Mouse (Mus musculus): Measurements from ENCODE around the gene Smagp. TPM values are rescaled to one million over a fixed set of nuclear protein-coding genes. Genes with fewer than 3 reads are reported as not detected.

Gene Smagp
- 75.2 and 110 TPM in 2 replicates for polyA plus RNA-seq (2012; ENCODE audit: low replicate concordance)

GRCm38 (mm10) chr15:100636700-100637501 is at the start of gene Smagp:
Smagp (minus strand) TSS chr15:100636940.

DNA sequence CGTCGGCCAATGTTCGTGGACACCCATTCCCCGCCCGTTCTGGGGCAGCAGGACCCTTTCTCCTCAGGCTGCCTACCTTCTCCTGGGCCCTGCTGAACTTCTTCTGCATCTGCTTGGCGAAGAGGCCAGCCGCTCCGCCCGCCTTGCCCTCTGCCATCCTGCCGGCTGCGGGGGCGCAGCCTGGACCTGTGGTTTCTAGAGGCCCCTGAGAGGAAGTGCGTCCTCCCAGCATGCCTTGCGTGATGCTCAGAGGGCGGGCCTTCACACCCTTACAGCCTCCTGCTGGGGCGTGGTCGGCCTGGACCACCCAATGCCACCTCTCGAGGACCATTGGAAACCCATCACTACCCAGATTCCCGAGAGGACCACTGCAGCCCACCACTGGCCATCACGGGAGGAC is 32.6 kb upstream of the Smagp start, which contains the start of gene Bin2:
Gene Bin2, minus strand, starts transcription at position 217 of the 400 bp plus-strand sequence.

DNA sequence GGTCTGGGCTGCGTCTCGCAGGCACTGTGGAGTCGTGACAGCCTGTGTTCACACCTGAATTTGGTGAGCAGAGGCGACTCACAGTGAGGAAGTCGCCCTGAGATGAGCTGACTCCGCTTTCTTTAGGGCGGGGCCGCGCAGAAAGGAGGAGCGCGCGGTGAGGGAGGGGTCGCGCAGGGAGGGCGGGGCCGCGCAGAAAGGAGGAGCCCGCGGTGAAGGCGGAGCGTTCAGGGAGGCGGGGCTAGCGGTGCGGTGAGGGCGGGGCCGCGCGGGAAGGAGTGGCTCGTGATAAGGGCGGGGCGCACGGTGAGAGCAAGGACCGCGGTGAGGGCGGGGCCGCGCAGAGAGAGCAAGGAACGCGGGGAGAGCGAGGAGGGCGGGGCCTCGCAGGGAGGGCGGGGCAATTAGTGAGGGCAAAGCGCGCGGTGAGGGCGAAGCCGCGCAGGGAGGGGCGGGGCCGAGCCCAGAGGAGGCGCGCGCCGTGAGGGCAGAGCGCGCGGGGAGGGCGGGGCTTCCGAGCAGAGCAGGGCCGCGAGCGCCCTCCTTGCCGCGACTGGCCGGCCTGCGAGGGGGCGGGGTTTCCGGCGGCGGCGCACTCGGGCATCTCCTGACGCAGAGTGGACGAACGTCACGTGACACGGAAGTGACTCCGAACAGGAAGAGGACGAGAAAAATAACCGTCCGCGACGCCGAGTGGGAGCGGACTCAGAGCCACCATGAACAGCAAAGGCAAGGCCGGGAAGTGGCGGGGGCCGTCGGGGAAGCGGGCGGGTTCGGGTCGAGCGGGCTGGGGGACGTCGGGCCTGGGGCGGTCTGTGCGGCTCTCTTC is 21.5 kb downstream of the Smagp start, which contains the start of gene Dazap2:
Gene Dazap2, plus strand, starts transcription at position 354 of the 829 bp plus-strand sequence.

GRCm38 (mm10) chr15:100599276-100600046 is 37.3 kb downstream of the Smagp start, which contains the start of gene Pou6f1:
Pou6f1 (minus strand) TSS chr15:100599984.

Other genes starting within 250 kb of the Smagp start
- gene Gm5475, start 214.8 kb downstream of the Smagp start, polyA plus RNA-seq (2012; ENCODE audit: low replicate concordance), result 0.05 TPM in 1 of 2 replicates, not detected in the other
- 2.2 and 3.5 TPM in 2 replicates for gene Slc11a2, start 211.9 kb downstream of the Smagp start, polyA plus RNA-seq (2012; ENCODE audit: low replicate concordance)
- gene Letmd1, start 167.9 kb downstream of the Smagp start, polyA plus RNA-seq (2012; ENCODE audit: low replicate concordance), result 13.1 and 38.6 TPM in 2 replicates
- 1.7 and 2.5 TPM in 2 replicates for gene Csrnp2, start 141.5 kb downstream of the Smagp start, polyA plus RNA-seq (2012; ENCODE audit: low replicate concordance)
- gene Tfcp2, start 84.9 kb downstream of the Smagp start, polyA plus RNA-seq (2012; ENCODE audit: low replicate concordance), result 3.1 and 3.6 TPM in 2 replicates
- gene Pou6f1, start 37.0 kb downstream of the Smagp start, polyA plus RNA-seq (2012; ENCODE audit: low replicate concordance), result 86.9 and 151 TPM in 2 replicates
- gene Dazap2, start 21.6 kb downstream of the Smagp start, polyA plus RNA-seq (2012; ENCODE audit: low replicate concordance), result 74.0 and 97.2 TPM in 2 replicates
- gene Bin2, start 32.6 kb upstream of the Smagp start, polyA plus RNA-seq (2012; ENCODE audit: low replicate concordance), result 262 and 665 TPM in 2 replicates
- 2.7 and 9.4 TPM in 2 replicates for gene Cela1, start 51.0 kb upstream of the Smagp start, polyA plus RNA-seq (2012; ENCODE audit: low replicate concordance)
- 19.7 and 28.3 TPM in 2 replicates for gene Galnt6, start 92.4 kb upstream of the Smagp start, polyA plus RNA-seq (2012; ENCODE audit: low replicate concordance)
- gene Slc4a8, start 124.8 kb upstream of the Smagp start, polyA plus RNA-seq (2012; ENCODE audit: low replicate concordance), result 7.2 and 7.6 TPM in 2 replicates
- 0.75 and 1.00 TPM in 2 replicates for gene Scn8a, start 232.9 kb upstream of the Smagp start, polyA plus RNA-seq (2012; ENCODE audit: low replicate concordance)

Measured in hematopoietic multipotent progenitor cell, adult 10-12 weeks (in vitro differentiated cells).